Mouse (Mus musculus) stomach, embryonic 15.5 days (tissue): ENCODE results near the gene Ppil1. TPM values are rescaled to one million over a fixed set of nuclear protein-coding genes. Genes with fewer than 3 reads are reported as not detected.

Experiments
- ATAC-seq: fragments of 200-750 bp; cut with Nextera tagmentation; 2 replicates; pipeline ENCODE4 v1.8.0; 2017; ENCODE audit warnings: low read depth, moderate number of reproducible peaks, moderate TSS enrichment; ENCODE audit not compliant: insufficient read depth, low FRiP score
- H3K27ac ChIP-seq: fragments of 300-500 bp; sonication (generic); 2 replicates; pipeline ENCODE4 v1.5.1; 2015; ENCODE audit warnings: mild to moderate bottlenecking, inconsistent platforms
- H3K27me3 ChIP-seq: fragments of 300-500 bp; sonication (generic); replicated peaks from 2 replicates; pipeline ENCODE4 v1.6.1; 2015; ENCODE audit warnings: inconsistent platforms
- H3K36me3 ChIP-seq: fragments of 300-500 bp; sonication (generic); 2 replicates; pipeline ENCODE4 v1.6.1; 2015; ENCODE audit warnings: inconsistent platforms
- H3K4me1 ChIP-seq: fragments of 300-500 bp; sonication (generic); 2 replicates; pipeline ENCODE4 v1.6.1; 2015; ENCODE audit warnings: inconsistent platforms
- H3K4me2 ChIP-seq: fragments of 300-500 bp; sonication (generic); 2 replicates; pipeline ENCODE4 v1.6.1; 2015; ENCODE audit warnings: mild to moderate bottlenecking, inconsistent platforms
- H3K4me3 ChIP-seq: fragments of 300-500 bp; sonication (generic); replicated peaks from 2 replicates; pipeline ENCODE4 v1.5.1; 2015; ENCODE audit warnings: inconsistent platforms
- H3K9ac ChIP-seq: fragments of 300-500 bp; sonication (generic); 2 replicates; pipeline ENCODE4 v1.6.1; 2015; ENCODE audit warnings: inconsistent platforms
- H3K9me3 ChIP-seq: fragments of 300-500 bp; sonication (generic); 2 replicates; pipeline ENCODE4 v1.6.1; 2016; ENCODE audit warnings: inconsistent platforms
- WGBS: fragments of 180-500 bp; shearing (Covaris S2); methylation state at CpG from one replicate; pipeline ENCODE4 v1.1.7; 2015; 5-methylcytosine and 5-hydroxymethylcytosine counted together
- polyA plus RNA-seq: library from polyadenylated mRNA; unstranded; fragments of >200 nt; fragmentation: Nextera tagmentation; extraction: Ambion mirVana; gene quantifications from 2 replicates; pipeline ENCODE4 v1.2.1, GENCODE M21; 2015

Ppil1 gene
- polyA plus RNA-seq, 1 experiment from 2014 or later, result 150 TPM

DNA sequence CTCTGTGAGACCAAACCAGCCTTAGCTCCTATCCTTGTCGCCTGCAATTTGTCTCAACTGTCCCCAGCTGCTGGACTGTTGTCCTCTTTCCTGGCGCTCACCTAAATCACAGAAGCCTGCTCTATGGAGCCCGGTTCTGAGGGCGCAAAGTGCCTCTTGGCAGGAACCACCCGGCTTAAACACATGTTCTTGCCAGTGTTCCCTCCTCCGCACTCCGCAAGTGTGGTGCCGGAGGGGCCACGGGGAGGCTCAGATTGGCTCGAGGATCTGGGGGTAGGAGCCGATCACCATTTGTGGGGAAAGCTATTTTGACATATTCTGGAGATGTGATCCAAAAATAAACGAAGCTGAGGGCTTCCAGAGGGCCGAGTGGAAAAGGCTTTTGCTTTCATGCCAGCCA lies 16.1 kb downstream of the Ppil1 start:
- Histone ChIP-seq H3K4me1 (peaks cover 21% of the 10 kb centered on the region), H3K4me2 (no peak overlapping the region), H3K27me3 (no peaks in the 10 kb centered on the region), H3K36me3 (peaks cover 22% of the 10 kb centered on the region), H3K4me3 (no peak overlapping the region), H3K27ac (no peak overlapping the region), H3K9me3 (no peaks in the 10 kb centered on the region), H3K9ac (no peak overlapping the region)
- WGBS, result 62% methylated on average over 13 of the region's 13 CpGs
- ATAC-seq, result no peak

DNA sequence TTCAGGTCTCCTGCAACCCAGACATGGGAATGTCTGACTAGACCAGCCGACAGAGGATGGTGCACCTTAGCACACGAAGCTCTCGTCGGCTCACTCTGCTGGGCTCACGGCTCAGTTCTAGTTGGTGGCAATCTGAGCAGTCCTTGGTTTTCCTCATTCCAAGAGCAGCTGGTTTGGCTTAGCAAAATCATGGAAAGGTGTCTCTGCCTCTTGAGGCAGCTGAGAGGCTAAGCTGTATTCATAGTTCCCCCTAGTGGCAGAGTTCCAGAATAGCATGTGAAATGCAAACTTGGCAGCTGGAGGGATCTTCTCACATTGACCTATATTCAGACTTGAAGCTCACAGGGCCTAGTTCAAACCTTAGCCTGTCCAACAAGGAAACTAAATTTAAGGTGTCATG lies 17.4 kb downstream of the Ppil1 start:
- Histone ChIP-seq H3K27me3 (no peaks in the 10 kb centered on the region), H3K27ac (no peak overlapping the region), H3K4me3 (no peak overlapping the region), H3K36me3 (peaks cover 16% of the 10 kb centered on the region), H3K4me2 (no peak overlapping the region), H3K9ac (no peak overlapping the region), H3K9me3 (no peaks in the 10 kb centered on the region), H3K4me1 (peaks cover 18% of the 10 kb centered on the region)
- WGBS, result 23% methylated on average over 5 of the region's 5 CpGs
- ATAC-seq, result peak; percentile 21; the same call in 1 of the 2 replicates

DNA sequence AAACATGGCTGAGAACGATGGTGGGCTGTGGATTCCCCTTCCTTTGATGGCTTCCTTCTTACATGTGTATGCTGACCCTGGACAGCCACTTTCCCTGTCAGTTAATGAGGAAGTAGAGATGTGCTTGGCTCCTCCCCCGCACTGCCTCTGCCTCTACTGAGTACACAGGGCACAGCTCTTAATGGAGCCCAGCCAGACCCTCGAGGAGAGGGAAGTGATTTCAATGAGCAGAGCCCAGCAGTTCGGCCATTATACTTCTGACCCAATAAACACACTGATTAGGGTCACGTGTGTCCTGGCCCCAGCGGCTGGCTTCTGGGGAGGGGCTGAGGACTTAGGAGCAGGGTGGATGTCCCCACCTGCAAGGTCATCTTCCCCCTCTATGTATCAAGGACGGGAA lies 18.3 kb downstream of the Ppil1 start:
- 42% methylated on average over 7 of the region's 7 CpGs for WGBS
- Histone ChIP-seq H3K36me3 (0 out of 2 replicates have a peak, but pooled peaks cover 9% of the 10 kb centered on the region), H3K27ac (no peak overlapping the region), H3K4me2 (no peak overlapping the region), H3K9ac (no peak overlapping the region), H3K9me3 (no peaks in the 10 kb centered on the region), H3K4me3 (no peak overlapping the region), H3K27me3 (no peaks in the 10 kb centered on the region), H3K4me1 (peaks cover 12% of the 10 kb centered on the region)
- 0 out of 2 replicates have a peak, but pooled peaks have one; percentile 24 for ATAC-seq

DNA sequence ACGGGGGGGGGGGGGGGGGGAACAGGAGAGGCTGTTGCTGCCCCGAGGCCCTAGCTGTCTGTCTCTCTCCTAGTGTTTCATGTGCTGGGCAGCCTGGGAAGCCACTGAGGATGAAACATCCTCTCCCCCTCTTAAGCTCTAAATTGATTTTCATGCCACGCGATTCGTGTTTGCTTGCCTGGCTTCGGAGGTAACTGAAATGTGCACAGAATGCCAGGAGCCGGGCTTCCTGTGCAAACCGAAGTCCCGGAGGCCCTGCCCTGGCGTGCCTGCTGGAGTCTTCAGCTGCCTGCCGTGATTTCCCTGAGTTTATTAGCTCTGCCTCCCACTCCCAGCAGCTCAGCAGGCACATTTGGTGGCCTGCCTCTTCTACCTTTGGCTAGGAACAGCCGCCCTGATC lies 19.1 kb downstream of the Ppil1 start:
- ATAC-seq, result no peak
- H3K9ac ChIP-seq, result no peak overlapping the region
- H3K9me3 ChIP-seq, result no peaks in the 10 kb centered on the region
- WGBS, result 37% methylated on average over 12 of the region's 12 CpGs
- no peak overlapping the region for H3K4me2 ChIP-seq
- H3K36me3 ChIP-seq, result 0 out of 2 replicates have a peak, but pooled peaks cover 3% of the 10 kb centered on the region
- H3K27ac ChIP-seq, result no peak overlapping the region
- no peaks in the 10 kb centered on the region for H3K27me3 ChIP-seq
- H3K4me3 ChIP-seq, result no peak overlapping the region
- peaks cover 12% of the 10 kb centered on the region for H3K4me1 ChIP-seq

DNA sequence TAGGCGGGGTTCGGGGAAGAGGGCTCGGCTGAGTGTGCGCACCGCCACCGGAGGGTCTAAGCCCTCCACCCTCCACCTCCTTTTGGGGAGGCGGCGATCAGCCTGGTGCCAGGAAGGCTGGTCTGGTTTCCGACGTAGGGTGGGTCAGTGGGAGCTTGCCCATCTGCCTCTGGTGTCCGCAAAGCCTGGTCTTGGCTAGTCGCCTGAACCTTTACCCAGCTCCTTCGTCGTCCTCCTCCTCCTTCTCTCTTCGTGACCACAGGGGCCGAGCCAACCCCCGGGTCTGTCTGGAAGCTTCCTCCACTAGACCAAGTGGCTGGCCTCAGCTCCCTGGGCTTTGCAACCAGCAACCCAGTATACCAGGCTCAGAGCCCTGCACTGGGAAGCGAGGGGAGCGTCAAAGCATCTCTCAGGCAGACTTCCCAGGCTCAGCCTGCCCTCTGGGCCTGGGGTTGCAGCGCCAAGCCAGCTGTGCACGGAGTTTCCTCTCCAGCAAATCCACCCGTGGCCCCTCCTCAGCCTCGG lies 25.5 kb downstream of the Ppil1 start:
- no peak for ATAC-seq
- H3K27ac ChIP-seq, result no peak overlapping the region
- H3K36me3 ChIP-seq, result no peaks in the 10 kb centered on the region
- H3K27me3 ChIP-seq, result peaks cover 22% of the 10 kb centered on the region
- no peaks in the 10 kb centered on the region for H3K9me3 ChIP-seq
- H3K4me1 ChIP-seq, result peaks cover 24% of the 10 kb centered on the region
- H3K4me3 ChIP-seq, result peak overlapping the region; percentile 60
- 3% methylated on average over 21 of the region's 23 CpGs for WGBS
- H3K9ac ChIP-seq, result peak overlapping the region; percentile 46; the same call in 1 of the 2 replicates
- H3K4me2 ChIP-seq, result peak overlapping the region; percentile 100

DNA sequence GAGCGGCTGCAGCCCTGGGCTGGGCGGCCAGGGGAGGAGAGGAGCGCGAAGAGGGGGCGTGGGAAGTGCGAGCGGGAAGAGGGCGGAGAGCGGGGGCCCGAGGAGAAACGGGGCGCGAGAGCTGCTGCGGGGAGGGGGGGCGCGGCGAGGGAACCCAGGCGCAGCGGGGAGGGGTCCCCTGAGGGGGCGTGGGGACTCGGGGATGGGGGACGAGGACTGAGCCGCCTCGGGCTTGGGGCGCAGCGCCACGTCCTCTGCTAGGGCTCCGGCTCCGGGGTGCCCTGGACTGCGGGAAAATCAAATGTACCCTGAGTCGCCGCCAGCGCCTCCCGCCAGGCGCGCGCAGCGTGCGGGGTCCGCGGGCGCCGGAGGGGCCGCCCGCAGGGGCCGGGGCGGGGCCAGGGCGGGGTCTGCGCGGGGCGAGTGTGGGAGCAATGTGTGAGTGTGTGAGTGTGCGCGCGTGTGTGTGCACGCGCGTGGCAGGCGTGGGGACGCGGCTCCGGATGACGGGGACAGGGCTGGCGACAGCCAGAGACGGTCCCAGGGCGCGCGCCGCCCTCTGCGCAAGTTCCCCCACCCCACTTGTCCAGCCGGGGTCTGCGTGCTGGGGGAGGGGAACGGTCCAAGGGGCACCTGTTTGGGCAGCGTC lies 26.1 kb downstream of the Ppil1 start, which contains the start of gene Cpne5:
Gene Cpne5 (minus strand): TSS at position 396 of the 649 bp plus-strand sequence.
- no peaks in the 10 kb centered on the region for H3K36me3 ChIP-seq
- peak within 1 kb of the TSS; percentile 100 for H3K4me2 ChIP-seq
- H3K4me3 ChIP-seq, result peak within 1 kb of the TSS; percentile 60
- peaks cover 22% of the 10 kb centered on the region for H3K27me3 ChIP-seq
- H3K9me3 ChIP-seq, result no peaks in the 10 kb centered on the region
- H3K27ac ChIP-seq, result no peak within 1 kb of the TSS
- peak within 1 kb of the TSS; percentile 46 for H3K9ac ChIP-seq
- WGBS, result under 1% methylated on average over 52 of the region's 73 CpGs
- ATAC-seq, result peak; percentile 25; the same call in 1 of the 2 replicates
- peaks cover 25% of the 10 kb centered on the region for H3K4me1 ChIP-seq

DNA sequence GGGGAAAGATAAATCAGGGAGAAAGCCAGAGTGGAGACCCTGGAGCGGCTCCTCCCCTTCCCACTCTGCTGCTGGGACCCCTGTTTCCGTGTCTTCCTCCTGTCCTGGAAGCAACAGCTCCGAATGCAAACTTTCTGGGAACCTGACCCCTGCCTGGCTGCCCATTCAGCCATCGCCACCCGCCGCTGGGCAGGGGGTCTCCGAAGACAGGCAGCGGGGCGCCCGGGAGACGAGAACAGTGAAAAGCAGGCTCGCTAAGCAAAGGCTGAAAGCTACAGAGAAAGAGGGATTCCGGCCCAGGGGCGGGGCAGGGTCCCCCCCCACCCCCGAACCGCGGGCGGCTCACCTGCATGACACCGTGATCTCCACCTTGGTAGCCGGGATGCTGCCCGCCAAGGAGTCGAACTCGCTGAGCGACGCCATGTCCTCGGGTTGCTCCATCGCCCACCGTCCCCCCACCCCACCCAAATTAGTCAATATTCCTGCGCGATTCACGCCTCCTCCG lies 26.7 kb downstream of the Ppil1 start:
- Histone ChIP-seq H3K4me2 (peak overlapping the region; percentile 100), H3K27ac (no peak overlapping the region), H3K36me3 (no peaks in the 10 kb centered on the region), H3K9ac (peak overlapping the region; percentile 46; the same call in 1 of the 2 replicates), H3K27me3 (peaks cover 22% of the 10 kb centered on the region), H3K4me3 (peak overlapping the region; percentile 60), H3K9me3 (no peaks in the 10 kb centered on the region), H3K4me1 (peaks cover 25% of the 10 kb centered on the region)
- WGBS, result under 1% methylated on average over 32 of the region's 32 CpGs
- no peak for ATAC-seq

DNA sequence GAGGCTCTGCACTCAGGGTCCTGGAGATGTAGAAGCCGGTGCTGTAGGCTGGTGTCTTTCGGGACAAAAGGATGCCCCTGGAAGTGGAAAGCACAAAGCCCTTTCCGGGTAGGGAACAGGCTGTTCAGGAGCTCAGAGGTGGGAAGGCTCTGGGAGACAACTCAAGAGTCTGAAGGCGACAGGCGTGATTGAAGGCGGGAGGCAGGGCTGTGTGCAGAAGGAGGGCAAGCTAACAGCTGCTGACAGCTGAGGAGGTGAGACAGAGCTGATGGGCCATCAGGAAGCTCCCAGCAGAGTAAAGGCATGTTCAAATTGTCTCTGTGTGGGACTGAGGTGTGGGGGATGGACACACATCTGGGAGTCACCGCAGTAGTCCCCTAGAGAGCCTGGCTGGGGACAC lies 27.9 kb downstream of the Ppil1 start:
- WGBS, result 66% methylated on average over 7 of the region's 7 CpGs
- H3K27me3 ChIP-seq, result peaks cover 22% of the 10 kb centered on the region
- H3K36me3 ChIP-seq, result no peaks in the 10 kb centered on the region
- H3K9ac ChIP-seq, result no peak overlapping the region
- no peak overlapping the region for H3K4me2 ChIP-seq
- no peaks in the 10 kb centered on the region for H3K9me3 ChIP-seq
- no peak overlapping the region for H3K27ac ChIP-seq
- H3K4me3 ChIP-seq, result no peak overlapping the region
- no peak for ATAC-seq
- H3K4me1 ChIP-seq, result peaks cover 25% of the 10 kb centered on the region

DNA sequence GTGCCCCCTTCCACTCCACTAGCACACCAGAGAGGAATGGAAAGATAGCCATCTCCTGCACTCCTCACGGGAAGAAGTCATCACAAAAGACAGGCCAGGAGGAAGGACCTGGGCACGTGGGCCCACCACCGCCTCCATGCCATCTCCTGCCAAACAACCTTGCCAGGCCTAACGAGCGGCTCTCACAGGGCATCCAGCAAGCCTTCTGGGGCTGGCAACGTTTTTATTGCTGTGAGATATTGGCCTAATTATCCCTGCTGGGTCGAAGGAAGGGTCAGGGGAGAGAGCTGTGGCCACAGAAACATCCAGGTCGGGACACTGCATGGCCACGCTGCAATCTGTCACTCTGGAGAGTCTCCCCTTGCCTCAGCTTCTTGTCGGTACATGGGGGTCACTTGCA lies 32.9 kb downstream of the Ppil1 start:
- Histone ChIP-seq H3K27me3 (peaks cover 10% of the 10 kb centered on the region), H3K27ac (no peak overlapping the region), H3K4me1 (0 out of 2 replicates have a peak, but pooled peaks cover 3% of the 10 kb centered on the region), H3K9ac (no peak overlapping the region), H3K36me3 (no peaks in the 10 kb centered on the region), H3K9me3 (no peaks in the 10 kb centered on the region), H3K4me2 (no peak overlapping the region), H3K4me3 (no peak overlapping the region)
- WGBS, result 70% methylated on average over 10 of the region's 10 CpGs
- no peak for ATAC-seq

DNA sequence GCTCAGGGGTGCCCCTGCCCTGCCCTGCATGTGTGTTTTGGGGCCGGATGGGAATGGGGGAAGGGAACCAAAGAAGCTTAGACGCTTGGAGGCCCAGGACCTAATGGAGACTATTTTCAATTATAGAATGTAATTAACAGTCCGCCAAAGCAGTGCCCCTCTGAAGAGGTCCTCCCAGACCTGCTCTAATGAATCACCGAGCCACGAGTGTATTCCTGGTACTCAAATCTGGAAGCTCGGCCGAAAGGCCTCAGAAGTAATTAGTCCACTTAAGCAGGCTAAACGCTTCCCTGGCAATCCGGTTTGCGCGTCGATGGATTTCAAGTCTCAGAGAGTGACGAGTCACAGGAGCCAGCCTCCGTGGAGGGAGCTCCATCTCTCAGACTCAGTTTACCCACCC lies 43.4 kb downstream of the Ppil1 start:
- WGBS, result 76% methylated on average over 14 of the region's 14 CpGs
- Histone ChIP-seq H3K27me3 (no peaks in the 10 kb centered on the region), H3K9me3 (no peaks in the 10 kb centered on the region), H3K9ac (no peak overlapping the region), H3K36me3 (no peaks in the 10 kb centered on the region), H3K27ac (no peak overlapping the region), H3K4me3 (no peak overlapping the region), H3K4me1 (no peaks in the 10 kb centered on the region), H3K4me2 (no peak overlapping the region)
- no peak for ATAC-seq

DNA sequence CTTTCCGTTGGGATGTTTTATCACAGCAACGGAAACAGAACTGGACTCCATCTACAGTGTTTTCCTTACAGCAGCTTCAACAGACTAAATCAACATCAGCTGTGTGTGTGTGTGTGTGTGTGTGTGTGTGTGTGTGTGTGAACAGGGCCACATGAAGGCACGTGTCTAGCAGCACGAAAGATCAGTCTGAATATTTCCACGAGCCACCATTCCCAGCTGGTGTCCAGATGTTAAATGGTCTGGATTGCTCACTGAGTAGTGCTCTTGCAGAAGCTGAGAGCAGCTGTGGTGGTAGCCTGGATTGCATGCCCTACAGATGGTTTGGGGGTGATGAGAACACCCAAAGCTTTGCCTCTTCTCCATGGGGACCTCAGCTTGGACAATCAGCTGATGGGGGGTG lies 46.0 kb downstream of the Ppil1 start:
- H3K4me2 ChIP-seq, result no peak overlapping the region
- H3K9me3 ChIP-seq, result no peaks in the 10 kb centered on the region
- 47% methylated on average over 5 of the region's 5 CpGs for WGBS
- no peak overlapping the region for H3K4me3 ChIP-seq
- H3K4me1 ChIP-seq, result peaks cover 5% of the 10 kb centered on the region; the same call in 1 of the 2 replicates
- no peaks in the 10 kb centered on the region for H3K36me3 ChIP-seq
- no peak overlapping the region for H3K27ac ChIP-seq
- ATAC-seq, result no peak
- H3K27me3 ChIP-seq, result no peaks in the 10 kb centered on the region
- H3K9ac ChIP-seq, result no peak overlapping the region

DNA sequence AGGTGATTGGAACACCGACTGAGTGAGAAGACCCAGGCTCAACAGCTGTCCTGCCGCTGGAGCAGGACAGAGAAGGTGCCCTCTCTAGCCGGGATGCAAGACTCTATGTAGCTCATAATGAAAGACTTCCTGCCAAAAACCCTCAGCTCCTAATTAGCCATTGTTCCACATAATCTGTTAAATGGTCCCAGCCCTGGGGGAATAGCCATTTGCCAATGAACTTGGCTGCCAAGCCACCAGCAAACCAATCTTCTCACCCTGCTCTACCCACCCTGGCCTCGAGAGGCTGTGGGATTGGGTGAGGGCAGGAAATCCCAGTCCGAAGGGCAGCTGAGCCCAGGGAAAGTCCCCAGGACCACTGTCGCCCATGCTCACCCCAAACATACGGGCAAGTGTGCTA lies 47.9 kb downstream of the Ppil1 start:
- peaks cover 9% of the 10 kb centered on the region; the same call in 1 of the 2 replicates for H3K4me1 ChIP-seq
- no peaks in the 10 kb centered on the region for H3K36me3 ChIP-seq
- H3K4me2 ChIP-seq, result no peak overlapping the region
- H3K9ac ChIP-seq, result no peak overlapping the region
- H3K27ac ChIP-seq, result no peak overlapping the region
- H3K4me3 ChIP-seq, result no peak overlapping the region
- no peaks in the 10 kb centered on the region for H3K9me3 ChIP-seq
- WGBS, result 70% methylated on average over 7 of the region's 7 CpGs
- H3K27me3 ChIP-seq, result no peaks in the 10 kb centered on the region
- no peak for ATAC-seq
